Mouse (Mus musculus) ES-E14 (cell line): ENCODE measurements around the gene Lrp4. TPM values are rescaled to one million over a fixed set of nuclear protein-coding genes. Genes with fewer than 3 reads are reported as not detected.

Source experiments
- DNase-seq: peaks from one replicate; pipeline ENCODE4 v3.0.0-alpha.2; 2013; ENCODE audit warnings: low read depth, low spot score
- H3K27ac ChIP-seq: 2 replicates; pipeline ENCODE4 v1.5.1; 2012; ENCODE audit warnings: low read depth, mild to moderate bottlenecking, low read length, moderate library complexity, mixed read lengths; ENCODE audit not compliant: poor library complexity, insufficient read depth, severe bottlenecking
- H3K36me3 ChIP-seq: 2 replicates; pipeline ENCODE4 v1.6.1; 2012; ENCODE audit warnings: mild to moderate bottlenecking, low read length, moderate library complexity, mixed read lengths; ENCODE audit not compliant: control insufficient read depth, poor library complexity, insufficient read depth, severe bottlenecking
- H3K4me1 ChIP-seq, 2 experiments: fragments of 150-350 bp in 1 of 2; sonication (generic) in 1 of 2; 2 replicates each; pipeline ENCODE4 v1.6.1; 2012; ENCODE audit warnings: low read length in 2 of 2, mild to moderate bottlenecking in 1 of 2, mixed read lengths in 1 of 2; ENCODE audit not compliant: control insufficient read depth in 2 of 2, insufficient read depth in 2 of 2, poor library complexity in 1 of 2
- H3K4me3 ChIP-seq, 2 experiments: fragments of 150-350 bp in 1 of 2; sonication (generic) in 1 of 2; 2 replicates each; pipeline ENCODE4 v1.5.1; 2012; ENCODE audit warnings: low read length in 2 of 2, low read depth in 1 of 2, mild to moderate bottlenecking in 1 of 2, mixed read lengths in 1 of 2; ENCODE audit not compliant: insufficient read depth in 1 of 2, poor library complexity in 1 of 2, severe bottlenecking in 1 of 2
- H3K9ac ChIP-seq: 2 replicates; pipeline ENCODE4 v1.6.1; 2012; ENCODE audit warnings: low read depth, mild to moderate bottlenecking, low read length, mixed read lengths; ENCODE audit not compliant: poor library complexity, insufficient read depth, severe bottlenecking
- H3K9me3 ChIP-seq: fragments of 150-350 bp; sonication (generic); 2 replicates; pipeline ENCODE4 v1.6.1; 2012; ENCODE audit warnings: low read depth, mild to moderate bottlenecking, low read length; ENCODE audit not compliant: control insufficient read depth, insufficient read depth
- CHD2 ChIP-seq: IDR thresholded peaks from 2 replicates; pipeline ENCODE4 v1.6.1; 2014; ENCODE audit warnings: mild to moderate bottlenecking, low read depth, low read length, inconsistent platforms
- HCFC1 ChIP-seq: IDR thresholded peaks from 2 replicates; pipeline ENCODE4 v1.6.1; 2012; ENCODE audit warnings: low read length, inconsistent platforms, borderline replicate concordance; ENCODE audit not compliant: insufficient read depth
- MAFK ChIP-seq: IDR thresholded peaks from 2 replicates; pipeline ENCODE4 v1.6.1; 2014; ENCODE audit warnings: mild to moderate bottlenecking, low read depth, low read length, inconsistent platforms; ENCODE audit not compliant: insufficient read depth
- ZC3H11A ChIP-seq: IDR thresholded peaks from 2 replicates; pipeline ENCODE4 v1.6.1; 2012; ENCODE audit warnings: low read depth, mild to moderate bottlenecking, inconsistent platforms, low read length, borderline replicate concordance
- ZNF384 ChIP-seq: IDR thresholded peaks from 2 replicates; pipeline ENCODE4 v1.6.1; 2012; ENCODE audit warnings: low read depth, low read length, inconsistent platforms
- in situ Hi-C, 2 experiments: fragments of 600-800 bp; cut with MboI; formaldehyde crosslinking; loops; one replicate each; pipeline ENCODE4 v1.15.1; 2025; ENCODE audit warnings: low sequenced_read_pairs in 2 of 2, inconsistent platforms in 1 of 2; ENCODE audit not compliant: unreplicated experiment in 2 of 2
- total RNA-seq: library from RNA; depleted of rRNA; stranded (reverse); fragments of 300-350 nt; gene quantifications from 2 replicates; pipeline ENCODE4 v1.2.3, GENCODE M21; 2012; rRNA removed

The Lrp4 gene
- total RNA-seq, 1 experiment = 14.2 TPM

GRCm38 (mm10) chr2:91517186-91517585 is 59.9 kb downstream of the Lrp4 start:
- DNase-seq = no peak
- TF ChIP-seq ZC3H11A (no peak), MAFK (no peak), ZNF384 (no peak), CHD2 (no peak), HCFC1 (no peak)
- in situ Hi-C loops = no loop called here
- Histone ChIP-seq H3K4me1 (0 out of 4 replicates have a peak, but pooled peaks cover 0 to 2% of the 10 kb centered on the region in 2 experiments), H3K9me3 (no peaks in the 10 kb centered on the region), H3K9ac (no peak overlapping the region), H3K36me3 (0 out of 2 replicates have a peak, but pooled peaks cover 2% of the 10 kb centered on the region), H3K4me3 (no peak overlapping the region), H3K27ac (no peak overlapping the region)

GRCm38 (mm10) chr2:91526294-91527146 is 69.2 kb downstream of the Lrp4 start, which contains the start of gene Ckap5:
Ckap5 (plus strand) TSS chr2:91526762.
- Histone ChIP-seq H3K9ac (peak within 1 kb of the TSS; percentile 96), H3K4me1 (peaks cover 4 to 6% of the 10 kb centered on the region in 2 experiments; a peak in 3 of 4 replicates), H3K27ac (peak within 1 kb of the TSS; percentile 86), H3K4me3 (peak within 1 kb of the TSS; percentile 90 to 97), H3K36me3 (no peaks in the 10 kb centered on the region), H3K9me3 (no peaks in the 10 kb centered on the region)
- peak; percentile 92 for DNase-seq
- TF ChIP-seq ZC3H11A = no peak
- peak; percentile 71 for TF ChIP-seq HCFC1
- no peak for TF ChIP-seq MAFK
- peak; percentile 88 for TF ChIP-seq CHD2
- TF ChIP-seq ZNF384 = peak; percentile 95
- in situ Hi-C loops = no loop called here

GRCm38 (mm10) chr2:91527147-91527486 is 69.8 kb downstream of the Lrp4 start:
- H3K27ac ChIP-seq = peak overlapping the region; percentile 86
- peak overlapping the region; percentile 96 for H3K9ac ChIP-seq
- H3K36me3 ChIP-seq = no peaks in the 10 kb centered on the region
- H3K4me3 ChIP-seq = peak overlapping the region; percentile 90 to 97
- DNase-seq = peak; percentile 35
- in situ Hi-C loops = no loop called here
- peaks cover 4 to 6% of the 10 kb centered on the region in 2 experiments; a peak in 3 of 4 replicates for H3K4me1 ChIP-seq
- TF ChIP-seq ZNF384 = no peak
- no peak for TF ChIP-seq HCFC1
- TF ChIP-seq CHD2 = no peak
- TF ChIP-seq ZC3H11A = no peak
- TF ChIP-seq MAFK = no peak
- no peaks in the 10 kb centered on the region for H3K9me3 ChIP-seq

GRCm38 (mm10) chr2:91537588-91538205 is 80.4 kb downstream of the Lrp4 start:
- DNase-seq = peak; percentile 77
- no peak overlapping the region for H3K9ac ChIP-seq
- H3K27ac ChIP-seq = no peak overlapping the region
- H3K36me3 ChIP-seq = no peaks in the 10 kb centered on the region
- no peak for TF ChIP-seq ZC3H11A
- no peak for TF ChIP-seq MAFK
- no peak for TF ChIP-seq HCFC1
- no peak for TF ChIP-seq CHD2
- TF ChIP-seq ZNF384 = no peak
- peak overlapping the region; percentile 13 to 44; a peak in 3 of 4 replicates for H3K4me3 ChIP-seq
- H3K9me3 ChIP-seq = no peaks in the 10 kb centered on the region
- H3K4me1 ChIP-seq = 0 out of 4 replicates have a peak, but pooled peaks cover 0 to 4% of the 10 kb centered on the region in 2 experiments
- in situ Hi-C loops = no loop called here

Other genes with a start within 250 kb of the Lrp4 start
- 10.4 and 11.0 TPM in 2 replicates for gene Ddb2, start 220.5 kb upstream of the Lrp4 start, total RNA-seq
- 11.1 and 18.4 TPM in 2 replicates for gene Pacsin3, start 201.6 kb upstream of the Lrp4 start, total RNA-seq
- gene Arfgap2, start 192.5 kb upstream of the Lrp4 start, total RNA-seq = 40.7 and 46.8 TPM in 2 replicates
- gene 1110051M20Rik, start 12.8 kb upstream of the Lrp4 start, total RNA-seq = 10.3 and 12.4 TPM in 2 replicates
- gene Ckap5, start 69.3 kb downstream of the Lrp4 start, total RNA-seq = 59.9 and 68.8 TPM in 2 replicates
- gene F2, start 178.9 kb downstream of the Lrp4 start, total RNA-seq = 1.4 and 2.0 TPM in 2 replicates
- 21.2 and 28.8 TPM in 2 replicates for gene Zfp408, start 192.3 kb downstream of the Lrp4 start, total RNA-seq
- gene Arhgap1, start 192.3 kb downstream of the Lrp4 start, total RNA-seq = 28.9 and 49.3 TPM in 2 replicates